Mouse (Mus musculus): Measurements from ENCODE around the gene Notch2. TPM values are rescaled to one million over a fixed set of nuclear protein-coding genes. Genes with fewer than 3 reads are reported as not detected.

Gene Notch2
- polyA plus RNA-seq, 1 experiment from 2014 or later: 7.9 TPM

- 47% methylated on average over 4 of the region's 4 CpGs for WGBS (ENCODE audit: insufficient replicate concordance)
- H3K9ac ChIP-seq (ENCODE audit: low read depth, low read length): no peak overlapping the region
Observed at GRCm38 (mm10) chr3:98159289-98159688, 146.0 kb downstream of the Notch2 start.

GRCm38 (mm10) chr3:98160330-98160729 is 147.0 kb downstream of the Notch2 start, which contains the start of gene Adam30:
TSS of gene Adam30 (plus strand) at chr3:98160630.
- no peaks in the 10 kb centered on the region for H3K27me3 ChIP-seq (ENCODE audit: control insufficient read depth, insufficient read depth, low read depth, low read length)
- H3K27ac ChIP-seq (ENCODE audit: low read length): no peak within 1 kb of the TSS
- no peaks in the 10 kb centered on the region; the same call in 1 of the 2 replicates for H3K4me1 ChIP-seq (ENCODE audit: control insufficient read depth, low read depth, low read length)
- H3K36me3 ChIP-seq (ENCODE audit: control insufficient read depth, insufficient read depth): no peaks in the 10 kb centered on the region
- no peak within 1 kb of the TSS for H3K4me2 ChIP-seq (ENCODE audit: low read depth, low read length)
- no peak for ATAC-seq (ENCODE audit: low read depth)
- no peaks in the 10 kb centered on the region for H3K9me3 ChIP-seq (replicated peaks; ENCODE audit: control insufficient read depth, low read length)
- 77% methylated on average over 17 of the region's 17 CpGs for WGBS (ENCODE audit: insufficient replicate concordance)
- no peak within 1 kb of the TSS for H3K9ac ChIP-seq (ENCODE audit: low read depth, low read length)
- no peak within 1 kb of the TSS for H3K4me3 ChIP-seq (ENCODE audit: low read depth, low read length)

More at GRCm38 (mm10) chr3:98159289-98159688, 146.0 kb downstream of the Notch2 start:
- no peaks in the 10 kb centered on the region for H3K27me3 ChIP-seq (ENCODE audit: control insufficient read depth, insufficient read depth, low read depth, low read length)
- H3K36me3 ChIP-seq (ENCODE audit: control insufficient read depth, insufficient read depth): no peaks in the 10 kb centered on the region
- no peaks in the 10 kb centered on the region; the same call in 1 of the 2 replicates for H3K4me1 ChIP-seq (ENCODE audit: control insufficient read depth, low read depth, low read length)
- no peak overlapping the region for H3K4me3 ChIP-seq (ENCODE audit: low read depth, low read length)
- H3K9me3 ChIP-seq (replicated peaks; ENCODE audit: control insufficient read depth, low read length): no peaks in the 10 kb centered on the region
- no peak overlapping the region for H3K27ac ChIP-seq (ENCODE audit: low read length)
- ATAC-seq (ENCODE audit: low read depth): no peak
- H3K4me2 ChIP-seq (ENCODE audit: low read depth, low read length): no peak overlapping the region

GRCm38 (mm10) chr3:98178340-98178739 is 165.0 kb downstream of the Notch2 start:
- ATAC-seq (ENCODE audit: low read depth): no peak
- H3K27ac ChIP-seq (ENCODE audit: low read length): no peak overlapping the region
- WGBS (ENCODE audit: insufficient replicate concordance): 55% methylated on average over 4 of the region's 4 CpGs

GRCm38 (mm10) chr3:98180805-98181204 is 167.5 kb downstream of the Notch2 start:
- H3K4me3 ChIP-seq (ENCODE audit: low read depth, low read length): no peak overlapping the region
- no peaks in the 10 kb centered on the region for H3K4me1 ChIP-seq (ENCODE audit: control insufficient read depth, low read depth, low read length)
- no peak overlapping the region for H3K4me2 ChIP-seq (ENCODE audit: low read depth, low read length)
- no peaks in the 10 kb centered on the region for H3K27me3 ChIP-seq (ENCODE audit: control insufficient read depth, insufficient read depth, low read depth, low read length)
- no peak for ATAC-seq (ENCODE audit: low read depth)
- H3K9ac ChIP-seq (ENCODE audit: low read depth, low read length): no peak overlapping the region
- WGBS (ENCODE audit: insufficient replicate concordance): 19% methylated on average over 7 of the region's 7 CpGs
- H3K36me3 ChIP-seq (ENCODE audit: control insufficient read depth, insufficient read depth): no peaks in the 10 kb centered on the region
- no peaks in the 10 kb centered on the region for H3K9me3 ChIP-seq (replicated peaks; ENCODE audit: control insufficient read depth, low read length)
- H3K27ac ChIP-seq (ENCODE audit: low read length): no peak overlapping the region

More at GRCm38 (mm10) chr3:98178340-98178739, 165.0 kb downstream of the Notch2 start:
- Histone ChIP-seq H3K9me3 (replicated peaks; ENCODE audit: control insufficient read depth, low read length) (no peaks in the 10 kb centered on the region), H3K4me3 (ENCODE audit: low read depth, low read length) (no peak overlapping the region), H3K4me2 (ENCODE audit: low read depth, low read length) (no peak overlapping the region), H3K36me3 (ENCODE audit: control insufficient read depth, insufficient read depth) (no peaks in the 10 kb centered on the region), H3K27me3 (ENCODE audit: control insufficient read depth, insufficient read depth, low read depth, low read length) (no peaks in the 10 kb centered on the region), H3K4me1 (ENCODE audit: control insufficient read depth, low read depth, low read length) (no peaks in the 10 kb centered on the region), H3K9ac (ENCODE audit: low read depth, low read length) (no peak overlapping the region)

- 68% methylated on average over 10 of the region's 10 CpGs for WGBS (ENCODE audit: insufficient replicate concordance)
- Histone ChIP-seq H3K4me3 (ENCODE audit: low read depth, low read length) (no peak overlapping the region), H3K36me3 (ENCODE audit: control insufficient read depth, insufficient read depth) (no peaks in the 10 kb centered on the region), H3K9me3 (replicated peaks; ENCODE audit: control insufficient read depth, low read length) (no peaks in the 10 kb centered on the region), H3K4me2 (ENCODE audit: low read depth, low read length) (no peak overlapping the region), H3K27ac (ENCODE audit: low read length) (no peak overlapping the region), H3K27me3 (ENCODE audit: control insufficient read depth, insufficient read depth, low read depth, low read length) (no peaks in the 10 kb centered on the region), H3K9ac (ENCODE audit: low read depth, low read length) (no peak overlapping the region), H3K4me1 (ENCODE audit: control insufficient read depth, low read depth, low read length) (no peaks in the 10 kb centered on the region)
- ATAC-seq (ENCODE audit: low read depth): no peak
Observed at GRCm38 (mm10) chr3:98185163-98185714, 171.9 kb downstream of the Notch2 start.

GRCm38 (mm10) chr3:98187777-98188176 is 174.4 kb downstream of the Notch2 start:
- Histone ChIP-seq H3K4me2 (ENCODE audit: low read depth, low read length) (no peak overlapping the region), H3K27ac (ENCODE audit: low read length) (no peak overlapping the region), H3K36me3 (ENCODE audit: control insufficient read depth, insufficient read depth) (no peaks in the 10 kb centered on the region), H3K9me3 (replicated peaks; ENCODE audit: control insufficient read depth, low read length) (no peaks in the 10 kb centered on the region), H3K9ac (ENCODE audit: low read depth, low read length) (no peak overlapping the region), H3K27me3 (ENCODE audit: control insufficient read depth, insufficient read depth, low read depth, low read length) (no peaks in the 10 kb centered on the region), H3K4me3 (ENCODE audit: low read depth, low read length) (no peak overlapping the region), H3K4me1 (ENCODE audit: control insufficient read depth, low read depth, low read length) (no peaks in the 10 kb centered on the region)
- 65% methylated on average over 3 of the region's 3 CpGs for WGBS (ENCODE audit: insufficient replicate concordance)
- ATAC-seq (ENCODE audit: low read depth): no peak

GRCm38 (mm10) chr3:98197711-98198532 is 184.6 kb downstream of the Notch2 start:
- H3K27me3 ChIP-seq (ENCODE audit: control insufficient read depth, insufficient read depth, low read depth, low read length): no peaks in the 10 kb centered on the region
- H3K4me1 ChIP-seq (ENCODE audit: control insufficient read depth, low read depth, low read length): no peaks in the 10 kb centered on the region
- peak overlapping the region; percentile 5 for H3K27ac ChIP-seq (ENCODE audit: low read length)
- no peaks in the 10 kb centered on the region for H3K36me3 ChIP-seq (ENCODE audit: control insufficient read depth, insufficient read depth)
- H3K4me3 ChIP-seq (ENCODE audit: low read depth, low read length): no peak overlapping the region
- H3K4me2 ChIP-seq (ENCODE audit: low read depth, low read length): no peak overlapping the region
- peak; percentile 83 for ATAC-seq (ENCODE audit: low read depth)
- WGBS (ENCODE audit: insufficient replicate concordance): 41% methylated on average over 9 of the region's 9 CpGs
- no peak overlapping the region for H3K9ac ChIP-seq (ENCODE audit: low read depth, low read length)
- no peaks in the 10 kb centered on the region for H3K9me3 ChIP-seq (replicated peaks; ENCODE audit: control insufficient read depth, low read length)

- Histone ChIP-seq H3K27ac (ENCODE audit: low read length) (no peak overlapping the region), H3K27me3 (ENCODE audit: control insufficient read depth, insufficient read depth, low read depth, low read length) (no peaks in the 10 kb centered on the region), H3K9me3 (replicated peaks; ENCODE audit: control insufficient read depth, low read length) (no peaks in the 10 kb centered on the region), H3K9ac (ENCODE audit: low read depth, low read length) (no peak overlapping the region), H3K4me1 (ENCODE audit: control insufficient read depth, low read depth, low read length) (no peaks in the 10 kb centered on the region), H3K4me3 (ENCODE audit: low read depth, low read length) (no peak overlapping the region), H3K4me2 (ENCODE audit: low read depth, low read length) (no peak overlapping the region), H3K36me3 (ENCODE audit: control insufficient read depth, insufficient read depth) (no peaks in the 10 kb centered on the region)
- no peak for ATAC-seq (ENCODE audit: low read depth)
- whole genome bisulfite sequencing (ENCODE audit: insufficient replicate concordance): 43% methylated on average over 5 of the region's 5 CpGs
Observed at GRCm38 (mm10) chr3:98199747-98200146, 186.4 kb downstream of the Notch2 start.

All from liver, embryonic 16.5 days (tissue).